8 mouse cellular contexts compared by ENCODE assay signal in the genomic region with DNA sequence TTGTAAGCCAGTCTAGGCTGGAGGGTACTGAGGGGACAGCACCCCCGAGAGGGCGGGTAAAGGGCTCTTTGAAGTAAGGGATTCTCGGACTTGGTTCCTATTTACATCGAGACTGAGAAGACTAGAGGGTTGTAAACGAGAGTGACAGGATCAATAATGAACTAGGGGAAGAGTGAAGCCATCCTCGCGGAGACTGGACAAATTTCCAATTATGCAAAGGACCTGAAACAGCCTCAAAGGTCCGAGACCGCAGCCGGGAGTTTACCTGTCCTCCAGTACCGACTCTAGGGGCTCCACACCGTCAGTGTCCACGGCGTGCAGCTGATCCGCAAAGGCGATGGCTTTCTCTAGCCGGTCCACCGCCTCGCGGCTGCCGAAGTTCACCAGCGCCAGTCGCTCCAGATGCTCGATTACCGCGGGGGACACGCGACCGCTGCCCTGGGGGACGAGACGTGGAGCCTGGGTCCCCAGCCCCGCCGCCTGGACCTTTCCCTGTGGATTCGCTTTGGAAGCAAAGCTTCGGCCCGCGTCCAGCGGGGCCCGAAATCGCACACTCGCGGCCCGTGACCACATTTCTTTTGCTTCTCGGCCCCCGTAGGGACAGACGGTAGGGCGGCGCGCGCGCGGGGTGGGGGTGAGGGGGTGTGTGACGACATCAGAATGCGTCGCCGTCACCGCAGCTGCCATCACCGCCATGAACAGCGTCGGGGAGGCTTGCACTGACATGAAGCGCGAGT. TPM values are rescaled to one million over a fixed set of nuclear protein-coding genes. Genes with fewer than 3 reads are reported as not detected.
DNase-seq lines count a peak whose midpoint lies in the region; ATAC-seq lines count a peak whose summit lies in the region.

TSS of gene Gatc (minus strand) at position 602 of the 737 bp plus-strand sequence.
TSS of gene Triap1 (plus strand) at position 649 of the 737 bp plus-strand sequence.

- peaks cover 29% of the 10 kb centered on the region for H3K36me3 ChIP-seq in intestine, embryonic 15.5 days

- peak within 1 kb of the TSS; percentile 77 for H3K4me3 ChIP-seq in intestine, embryonic 15.5 days (replicated peaks)

- peak; percentile 94 for ATAC-seq in intestine, embryonic 15.5 days

- peaks cover 9% of the 10 kb centered on the region for H3K4me1 ChIP-seq in intestine, embryonic 15.5 days (replicated peaks)

- H3K9ac ChIP-seq in intestine, embryonic 15.5 days, result peak within 1 kb of the TSS; percentile 90

- H3K9me3 ChIP-seq in intestine, embryonic 15.5 days, result no peaks in the 10 kb centered on the region

- DNase-seq in adrenal gland, adult 8-10 months, result peak; percentile 78
- DNase-seq in embryo, embryonic 11.5 days (ENCODE audit: low read depth, low spot score), result peak; percentile 81
- peak; percentile 82 to 85 for DNase-seq in gastrocnemius, postnatal 36 days
- peak; percentile 89 to 90 for DNase-seq in left cerebral cortex, postnatal 25 days (ENCODE audit: low spot score in 2 of 2)
- DNase-seq in mesoderm, embryonic 11.5 days (ENCODE audit: low read depth, low spot score), result peak; percentile 90
- DNase-seq in right cerebral cortex, postnatal 36 days (ENCODE audit: low spot score in 2 of 2), result peak; percentile 73 to 81
- DNase-seq in urinary bladder, postnatal 4 days (ENCODE audit: low spot score in 2 of 2), result peak; percentile 84 to 92

- H3K27me3 ChIP-seq in intestine, embryonic 15.5 days (replicated peaks), result no peaks in the 10 kb centered on the region

- H3K4me2 ChIP-seq in intestine, embryonic 15.5 days (replicated peaks), result peak within 1 kb of the TSS; percentile 55

- peak within 1 kb of the TSS; percentile 81 for H3K27ac ChIP-seq in intestine, embryonic 15.5 days

- WGBS in intestine, embryonic 15.5 days, result under 1% methylated on average over 62 of the region's 62 CpGs

- intact Hi-C loops in gastrocnemius, postnatal 36 days (cut with DNase I), result loop anchor here (10.0 kb wide), 1 partner anchor 156 kb away; no protein-coding TSS in a partner anchor
- intact Hi-C loops in left cerebral cortex, postnatal 25 days (cut with DNase I), result loop anchor here (2.0 kb wide), 1 partner anchor 40 kb away; the partner anchor contains the start of gene Dynll1

RNA-seq across cellular contexts. Expression of gene Gatc, which starts in this region (rescaled TPM):
- 10 to 100 TPM; 21.5 to 24.6 (median 23.1) TPM for total RNA-seq in adrenal gland, adult 8-10 months (2022)
- total RNA-seq in gastrocnemius, postnatal 36 days (2021), result 10 to 100 TPM; 22.0 to 22.2 TPM
- 24.8 and 24.9 TPM in 2 replicates for polyA plus RNA-seq in intestine, embryonic 15.5 days (2015; fragmentation: Nextera tagmentation; extraction: Ambion mirVana)
- 10 to 100 TPM; 19.9 to 20.9 TPM for total RNA-seq in left cerebral cortex, postnatal 25 days (2021)

RNA-seq across cellular contexts. Expression of gene Triap1, which starts in this region (rescaled TPM):
- total RNA-seq in adrenal gland, adult 8-10 months (2022), result 10 to 100 TPM; 37.4 to 58.7 (median 46.8) TPM
- 10 to 100 TPM; 16.5 to 19.4 TPM for total RNA-seq in gastrocnemius, postnatal 36 days (2021)
- polyA plus RNA-seq in intestine, embryonic 15.5 days (2015; fragmentation: Nextera tagmentation; extraction: Ambion mirVana), result 62.7 and 66.3 TPM in 2 replicates
- 10 to 100 TPM; 27.0 to 29.0 TPM for total RNA-seq in left cerebral cortex, postnatal 25 days (2021)

Comparison
In these comparisons a context has a peak if more than half of its experiments do, and no peak if none do; other contexts are left out.
1. Peak in every context shown above with its lines: DNase-seq, ATAC-seq, H3K4me3 ChIP-seq and H3K27ac ChIP-seq.